Mouse (Mus musculus): ENCODE data around the gene Rgs10.

Gene Rgs10

GRCm38 (mm10) chr7:128410708-128411413 is 7.7 kb downstream of the Rgs10 start:
- in situ Hi-C loops (cut with MboI, MseI) = loop anchor here (5.0 kb wide), 1 partner anchor 34 kb away; no protein-coding TSS in a partner anchor

DNA sequence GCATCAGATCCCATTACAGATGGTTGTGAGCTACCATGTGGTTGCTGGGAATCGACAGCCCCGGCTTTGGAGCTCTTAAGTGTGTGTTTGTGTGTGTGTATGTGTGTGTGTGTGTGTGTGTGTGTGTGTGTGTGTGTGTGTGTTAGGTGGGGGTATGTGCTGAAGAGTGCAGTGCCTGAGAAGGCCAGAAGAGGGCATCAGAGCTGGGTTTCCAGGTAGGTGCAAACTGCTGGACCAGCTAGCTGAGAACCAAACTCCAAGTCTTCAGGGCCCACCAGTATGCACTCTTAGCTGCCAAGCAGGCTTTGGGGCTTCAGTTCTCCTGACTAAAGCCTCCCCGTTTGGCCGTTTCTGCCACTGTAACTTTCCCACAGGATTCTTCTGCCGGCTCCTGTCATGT is 10.3 kb downstream of the Rgs10 start:
- in situ Hi-C loops (cut with MboI, MseI) = no loop called here

DNA sequence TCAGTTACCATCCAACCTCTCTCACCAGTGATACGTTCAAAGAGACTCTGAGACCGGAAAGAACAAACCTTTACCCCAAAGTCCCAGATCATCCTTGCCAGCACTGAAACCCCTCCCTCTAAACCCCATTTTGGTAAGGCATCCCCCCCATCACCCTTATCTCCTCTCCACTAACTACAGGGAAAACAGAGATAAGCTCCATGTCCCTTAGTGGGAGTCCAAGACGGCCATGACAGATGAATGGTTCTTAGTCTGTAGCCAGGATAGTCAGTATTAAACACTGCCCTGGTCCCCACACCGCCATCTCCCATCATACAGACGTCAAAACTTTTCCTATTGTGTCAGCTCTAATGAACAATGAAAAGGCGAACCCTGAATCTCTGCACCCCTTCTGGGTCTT is 14.6 kb downstream of the Rgs10 start:
- in situ Hi-C loops (cut with MboI, MseI) = no loop called here

DNA sequence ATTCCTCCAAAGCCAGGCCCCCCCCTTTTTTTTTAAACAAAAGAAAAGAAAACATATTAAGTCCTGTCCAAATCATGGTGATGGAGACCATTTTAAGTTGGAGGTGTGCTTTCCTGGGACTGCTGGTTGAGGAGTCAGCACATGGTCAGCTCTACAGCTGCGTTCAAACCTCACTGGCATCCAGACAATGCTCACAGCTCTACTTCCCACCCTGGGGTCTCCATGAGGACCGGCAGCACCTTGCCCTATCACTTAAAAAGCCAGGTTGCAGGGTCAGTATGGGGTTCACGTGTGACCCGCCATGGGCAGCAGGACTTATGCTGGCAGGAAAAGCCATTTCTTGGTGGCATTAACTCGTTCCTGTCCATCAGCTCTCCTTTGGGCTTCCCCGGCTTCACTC is 15.0 kb downstream of the Rgs10 start:
- in situ Hi-C loops (cut with MboI, MseI) = no loop called here

- in situ Hi-C loops (cut with MboI, MseI) = no loop called here
These were observed 15.4 kb downstream of the Rgs10 start for GRCm38 (mm10) chr7:128403128-128403527.

DNA sequence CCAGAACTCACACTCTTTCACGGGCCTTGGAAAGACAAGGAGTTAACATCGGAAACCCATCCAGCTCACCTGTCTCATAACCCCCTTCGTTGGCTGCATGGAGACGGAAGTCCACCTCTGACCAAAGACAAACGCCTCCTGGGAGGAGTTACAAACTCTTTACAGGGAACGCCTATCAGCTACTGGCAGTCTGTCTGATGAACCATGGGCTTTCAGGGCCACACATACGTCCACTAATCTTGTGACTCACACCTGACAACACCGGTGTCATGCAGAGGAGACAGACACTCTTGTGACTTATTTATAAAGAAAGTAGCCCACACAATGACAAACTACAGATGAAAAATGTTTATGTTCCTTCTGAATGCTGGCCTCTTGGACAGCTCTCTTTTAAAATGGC is 16.0 kb downstream of the Rgs10 start:
- in situ Hi-C loops (cut with MboI, MseI) = no loop called here

DNA sequence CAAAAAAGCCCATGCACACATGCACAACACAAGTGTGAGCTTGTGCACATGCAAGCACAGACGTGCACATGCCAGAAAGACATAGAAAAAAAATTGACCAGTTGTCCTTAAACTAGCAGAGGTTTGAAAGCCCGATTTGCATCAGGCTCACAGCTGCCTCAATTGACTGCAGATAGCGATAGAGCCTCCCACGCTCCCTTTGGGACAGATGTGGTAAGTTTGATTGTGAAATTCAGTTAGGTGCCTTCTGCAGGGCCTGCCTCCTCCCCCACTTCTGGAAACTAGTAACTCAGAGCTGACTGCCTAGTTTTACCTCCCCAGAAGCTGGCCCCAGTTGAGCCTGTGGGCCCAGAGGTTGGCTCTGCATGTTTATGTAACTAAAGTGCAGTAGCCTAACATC is 19.9 kb downstream of the Rgs10 start:
- in situ Hi-C loops (cut with MboI, MseI) = no loop called here

GRCm38 (mm10) chr7:128397066-128397465 is 21.5 kb downstream of the Rgs10 start:
- in situ Hi-C loops (cut with MboI, MseI) = no loop called here

- in situ Hi-C loops (cut with MboI, MseI) = no loop called here
These were observed 24.8 kb downstream of the Rgs10 start for GRCm38 (mm10) chr7:128393756-128394155.

- in situ Hi-C loops (cut with MboI, MseI) = no loop called here
These were observed 25.6 kb downstream of the Rgs10 start for GRCm38 (mm10) chr7:128392972-128393314.

DNA sequence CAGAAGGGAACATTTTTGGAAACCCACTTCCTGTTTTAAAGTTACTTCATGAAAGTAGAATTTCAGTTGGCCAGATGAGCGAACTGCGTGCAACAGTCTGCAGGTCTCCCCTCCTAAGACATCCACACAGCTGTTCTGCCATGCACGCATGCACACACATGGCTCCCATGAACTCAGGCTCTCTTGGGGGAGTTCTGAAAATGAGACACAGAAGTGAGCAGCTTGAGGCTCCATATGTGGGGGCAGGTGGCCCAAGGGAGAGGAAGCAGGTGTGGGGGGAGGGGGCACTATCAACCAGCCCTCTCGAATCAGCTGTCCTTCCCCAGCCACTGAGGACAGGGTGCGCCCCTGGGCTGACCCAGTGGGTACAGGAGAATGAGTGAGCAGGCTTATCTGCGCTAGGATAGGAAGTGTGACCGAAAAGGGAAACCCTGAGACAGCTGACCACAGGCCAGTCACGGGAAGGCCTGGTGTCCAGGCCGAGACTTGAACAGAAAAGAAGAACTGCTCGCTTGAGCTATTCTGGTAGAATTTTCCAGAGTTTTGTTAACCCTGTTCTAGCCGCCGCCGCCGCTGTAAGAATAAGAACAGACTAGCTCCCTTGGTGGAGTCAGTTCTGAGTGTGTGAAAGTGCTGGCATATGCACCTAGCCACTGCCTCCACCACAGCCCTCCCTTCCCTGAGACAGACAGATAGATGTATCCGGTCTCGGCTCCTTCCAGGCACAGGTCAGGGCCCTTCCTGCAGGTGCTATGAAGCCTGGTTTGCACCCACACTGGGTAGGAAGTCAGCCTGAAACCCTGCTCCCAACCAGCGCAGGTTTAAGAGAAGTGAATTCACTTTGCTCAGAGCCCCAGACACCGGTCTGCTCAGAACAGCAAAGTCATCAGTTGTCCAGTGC is 26.2 kb downstream of the Rgs10 start:
- in situ Hi-C loops (cut with MboI, MseI) = no loop called here

DNA sequence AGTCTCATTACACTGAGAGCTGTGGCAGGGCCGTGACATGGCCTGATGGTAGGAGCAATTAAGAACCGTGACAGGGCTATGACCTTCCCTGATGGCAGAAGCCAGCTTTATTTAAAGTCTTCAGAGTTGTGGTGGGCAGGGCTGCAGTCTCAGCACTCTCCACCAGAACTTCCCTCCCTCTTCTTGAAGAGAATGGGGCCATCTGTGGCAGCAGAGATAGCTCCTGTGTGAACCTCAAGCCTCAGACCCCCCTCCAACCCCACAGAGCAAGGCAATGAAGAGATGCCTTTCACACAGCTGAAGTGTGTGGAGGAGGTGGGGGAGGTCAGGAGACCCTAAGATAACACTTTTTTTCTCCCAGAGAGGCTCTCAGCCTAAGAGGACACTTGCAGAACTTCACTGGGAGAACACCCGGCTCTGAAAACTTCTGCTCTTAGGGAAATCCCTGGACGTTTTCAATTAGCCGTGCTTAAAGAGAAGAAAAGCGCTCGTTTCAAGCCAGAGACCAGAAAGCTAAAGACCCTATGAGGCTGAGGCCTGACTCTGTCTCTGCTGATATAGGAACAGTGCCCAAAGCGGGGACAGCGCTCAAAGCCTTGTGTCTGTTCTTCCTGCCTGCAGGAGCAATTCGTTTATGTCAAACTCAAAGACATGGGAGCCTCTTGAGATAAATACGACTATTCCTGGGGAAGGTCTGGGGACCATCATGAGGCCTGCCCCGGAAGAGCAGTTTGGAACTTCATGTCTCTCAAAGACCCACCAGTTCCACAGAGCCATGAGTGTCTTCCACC is 27.1 kb downstream of the Rgs10 start:
- in situ Hi-C loops (cut with MboI, MseI) = no loop called here

- in situ Hi-C loops (cut with MboI, MseI) = no loop called here
These were observed 29.6 kb downstream of the Rgs10 start for GRCm38 (mm10) chr7:128388968-128389367.

DNA sequence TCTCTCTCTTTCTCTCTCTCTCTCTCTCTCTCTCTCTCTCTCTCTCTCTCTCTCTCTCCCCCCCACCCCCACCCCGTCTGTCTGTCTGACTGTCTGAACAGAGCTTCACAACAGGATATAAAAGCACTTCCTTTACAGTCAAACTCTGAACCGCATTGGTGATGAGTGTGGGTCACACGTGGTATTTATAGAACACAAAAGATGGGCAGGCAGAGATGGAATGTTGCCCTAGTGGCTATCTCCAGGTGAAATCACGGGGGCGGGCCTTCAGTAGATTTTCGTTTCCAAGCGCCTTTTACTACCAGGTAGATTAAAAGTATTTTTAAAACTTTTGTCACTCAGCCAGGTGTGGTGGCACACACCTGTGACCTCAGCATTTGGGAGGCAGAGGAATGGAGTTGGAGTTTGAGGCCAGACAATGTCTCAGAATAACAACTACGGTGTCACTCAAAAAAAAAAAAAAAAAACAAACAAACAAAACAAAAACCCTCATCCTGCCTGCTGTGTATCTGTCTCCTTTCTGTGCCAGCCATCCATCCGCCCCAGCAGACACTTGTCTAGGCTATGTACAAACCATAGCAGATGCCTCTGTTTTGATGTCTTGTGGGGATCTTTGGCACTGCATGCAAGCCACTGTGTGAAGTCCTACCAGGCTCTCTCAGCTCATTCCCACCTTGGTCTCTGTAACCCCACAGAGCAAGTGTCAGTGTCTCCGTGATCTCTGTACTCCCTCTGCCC is 34.7 kb downstream of the Rgs10 start:
- in situ Hi-C loops (cut with MboI, MseI) = no loop called here

GRCm38 (mm10) chr7:128383189-128383725 is 35.3 kb downstream of the Rgs10 start:
- in situ Hi-C loops (cut with MboI, MseI) = no loop called here

GRCm38 (mm10) chr7:128382527-128382860 is 36.1 kb downstream of the Rgs10 start:
- in situ Hi-C loops (cut with MboI, MseI) = no loop called here

GRCm38 (mm10) chr7:128381811-128382526 is 36.6 kb downstream of the Rgs10 start:
- in situ Hi-C loops (cut with MboI, MseI) = no loop called here

GRCm38 (mm10) chr7:128381001-128381400 is 37.6 kb downstream of the Rgs10 start:
- in situ Hi-C loops (cut with MboI, MseI) = no loop called here

GRCm38 (mm10) chr7:128379162-128379805 is 39.3 kb downstream of the Rgs10 start:
- in situ Hi-C loops (cut with MboI, MseI) = loop anchor here (5.0 kb wide), 1 partner anchor 33 kb away; no protein-coding TSS in a partner anchor

DNA sequence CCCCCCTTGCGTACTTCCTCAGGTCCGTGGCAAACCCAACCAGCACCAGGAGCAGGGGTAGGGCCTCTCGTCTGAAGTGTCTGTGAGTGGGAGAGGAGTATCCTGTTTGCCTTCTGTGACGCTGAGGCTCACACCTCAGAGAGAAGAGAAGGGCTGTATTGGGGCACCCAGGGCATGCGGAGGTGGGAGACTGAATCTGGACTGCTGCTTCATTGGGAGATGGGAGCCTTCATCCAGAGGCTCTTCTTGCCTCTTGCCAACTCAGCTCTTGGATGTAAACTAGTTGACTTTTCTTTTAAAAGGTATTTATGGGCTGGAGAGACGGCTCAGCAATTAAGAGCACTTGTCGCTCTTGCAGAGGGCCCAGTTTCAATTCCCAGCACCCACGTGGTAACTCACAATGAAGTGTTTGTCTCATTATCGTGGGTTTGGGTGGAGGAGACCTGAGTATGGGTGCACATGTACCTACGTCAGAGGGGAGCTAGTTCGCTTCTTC is 42.3 kb downstream of the Rgs10 start:
- in situ Hi-C loops (cut with MboI, MseI) = loop anchor here (5.0 kb wide), 1 partner anchor 36 kb away; no protein-coding TSS in a partner anchor
